Mouse (Mus musculus) kidney, adult 2 months (tissue): ENCODE data around the gene Esam.

Source experiments
- CTCF ChIP-seq: fragments of 200-500 bp; conservative IDR thresholded peaks from 2 replicates; pipeline ENCODE4 v1.5.1; 2011; ENCODE audit warnings: low read depth, mild to moderate bottlenecking, control low read depth, low read length, moderate library complexity, mixed read lengths; ENCODE audit not compliant: insufficient read depth, insufficient read length
- POLR2A ChIP-seq: fragments of 200-500 bp; IDR thresholded peaks from one replicate; pipeline ENCODE4 v1.6.1; 2011; ENCODE audit warnings: low read depth, low read length, control low read depth

GRCm38 (mm10) chr9:37586718-37587117, 58.8 kb downstream of the Esam start:
- TF ChIP-seq CTCF (no peak), POLR2A (no peak)
